Mouse (Mus musculus): ENCODE measurements around the gene Cers6.

Gene Cers6

DNA sequence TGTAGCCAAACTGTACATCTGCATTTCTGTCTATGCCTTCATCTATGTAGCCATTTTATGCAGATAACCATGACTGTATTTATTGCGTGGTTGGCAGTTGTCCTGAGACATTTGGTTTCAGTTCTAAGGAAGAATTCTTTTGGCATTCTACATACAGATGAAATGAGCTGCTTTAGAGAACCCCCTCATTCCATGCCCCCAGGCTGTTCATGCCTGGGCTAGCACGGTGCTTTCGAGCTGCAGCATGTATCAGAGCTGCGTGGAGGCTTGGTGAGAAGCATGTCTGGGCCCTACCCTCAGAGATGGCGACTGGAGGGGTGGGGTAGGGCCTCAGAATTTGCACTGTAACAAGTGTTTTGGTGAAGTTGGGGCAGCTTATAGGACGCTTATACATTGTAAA is 64.3 kb downstream of the Cers6 start:
- DNase-seq: no peak

DNA sequence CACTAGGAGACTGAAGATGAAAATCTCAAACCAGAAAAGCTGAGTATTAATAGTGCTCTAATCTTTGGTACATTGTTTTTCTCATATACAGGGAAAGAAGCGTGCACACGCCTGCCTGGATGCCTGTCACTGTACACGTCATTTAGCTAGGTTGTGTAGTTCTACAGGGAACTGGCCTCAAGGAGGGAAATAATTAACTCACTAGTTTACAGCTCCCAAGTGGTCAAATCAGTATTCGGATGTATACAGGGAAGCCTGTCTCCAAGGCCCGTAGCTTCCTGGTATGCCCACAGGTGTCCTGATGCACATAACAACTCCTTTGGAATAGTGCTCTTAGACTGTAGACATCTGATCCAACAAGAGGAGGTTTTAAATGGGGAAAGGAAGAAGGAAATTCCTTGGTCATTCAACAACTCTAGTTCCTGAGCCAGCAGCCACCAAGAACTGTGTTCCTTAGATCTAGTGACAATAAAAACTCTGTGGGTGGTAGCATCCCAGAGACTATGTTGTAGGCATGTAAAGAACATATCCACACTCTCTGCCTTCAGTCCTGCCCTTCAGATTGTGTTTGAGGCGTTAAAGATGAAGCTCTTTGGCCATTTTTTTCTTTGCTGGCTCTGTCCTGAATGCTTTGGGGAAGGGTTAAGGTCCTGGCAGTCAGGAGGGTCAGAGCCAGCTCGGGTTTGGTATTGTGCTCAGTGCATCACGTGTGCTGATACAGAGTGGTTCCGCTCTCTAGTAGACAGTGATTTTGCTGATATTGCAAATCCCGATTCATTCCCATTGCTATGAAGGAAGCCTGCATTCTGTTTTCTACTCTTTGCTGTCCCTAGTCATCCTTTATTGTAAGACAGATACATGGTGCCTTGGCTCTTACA is 65.9 kb downstream of the Cers6 start:
- no peak for DNase-seq

DNA sequence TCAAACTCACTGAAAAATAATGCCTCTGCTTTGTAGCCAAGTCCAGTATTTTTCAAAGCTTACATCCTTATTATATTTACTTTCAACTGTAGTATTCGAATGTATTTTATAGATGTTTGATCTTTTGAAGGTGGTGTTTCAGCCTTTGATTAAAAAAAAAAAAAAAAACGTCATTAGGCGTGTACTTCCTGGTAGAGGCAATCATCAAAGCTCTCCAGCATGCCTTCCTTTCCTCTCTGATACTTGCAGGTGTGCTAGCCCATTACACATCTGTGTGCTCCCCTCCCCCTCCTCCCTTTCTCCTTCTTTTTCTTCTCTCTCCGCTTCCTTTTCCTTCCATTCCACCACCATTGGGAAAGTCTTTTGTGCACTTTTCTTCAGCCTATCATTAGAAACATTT is 71.0 kb downstream of the Cers6 start:
- DNase-seq: no peak

DNA sequence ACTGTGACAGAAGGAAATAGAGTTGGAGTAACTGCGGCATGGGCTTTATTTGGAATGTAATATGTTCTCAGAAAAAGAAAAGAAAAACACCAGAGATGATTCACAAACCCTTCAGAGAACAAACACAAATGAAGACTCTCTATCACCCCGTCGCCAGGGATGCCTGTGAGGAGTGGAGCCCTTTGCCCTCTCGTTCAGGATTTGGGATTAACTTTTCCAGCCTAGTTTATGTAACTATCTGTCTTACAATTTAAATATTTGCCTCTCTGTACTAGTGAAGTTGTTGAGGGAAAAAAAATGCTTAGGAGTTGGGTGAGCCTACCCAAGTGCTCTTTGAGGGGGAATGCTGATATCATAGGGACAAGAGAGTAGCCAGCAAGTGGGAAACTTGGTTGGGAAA is 71.4 kb downstream of the Cers6 start:
- DNase-seq: no peak

DNA sequence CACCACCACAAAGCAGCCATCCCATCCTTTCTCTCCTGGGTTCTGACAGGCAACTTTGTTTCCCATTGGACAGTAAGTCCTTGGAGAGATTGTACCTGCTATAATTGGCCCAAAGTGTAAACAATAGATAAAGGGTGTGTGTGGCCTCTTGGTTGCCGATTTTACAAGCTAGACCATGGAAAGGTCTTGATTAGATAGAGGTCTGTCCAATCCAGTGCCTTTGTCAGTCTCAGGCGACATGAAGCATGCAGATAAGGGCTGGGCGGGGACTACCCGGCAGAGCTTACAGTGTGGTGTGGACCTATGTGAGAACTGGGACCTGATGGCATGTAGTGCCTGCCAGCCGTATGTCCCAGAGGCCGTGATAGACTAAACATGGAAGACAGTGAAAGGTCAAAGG is 73.4 kb downstream of the Cers6 start:
- peak; percentile 14 for DNase-seq

GRCm38 (mm10) chr2:68935721-68936294 is 74.6 kb downstream of the Cers6 start:
- peak; percentile 11 for DNase-seq

- no peak for DNase-seq
Measured at GRCm38 (mm10) chr2:68936773-68937172, 75.5 kb downstream of the Cers6 start.

DNA sequence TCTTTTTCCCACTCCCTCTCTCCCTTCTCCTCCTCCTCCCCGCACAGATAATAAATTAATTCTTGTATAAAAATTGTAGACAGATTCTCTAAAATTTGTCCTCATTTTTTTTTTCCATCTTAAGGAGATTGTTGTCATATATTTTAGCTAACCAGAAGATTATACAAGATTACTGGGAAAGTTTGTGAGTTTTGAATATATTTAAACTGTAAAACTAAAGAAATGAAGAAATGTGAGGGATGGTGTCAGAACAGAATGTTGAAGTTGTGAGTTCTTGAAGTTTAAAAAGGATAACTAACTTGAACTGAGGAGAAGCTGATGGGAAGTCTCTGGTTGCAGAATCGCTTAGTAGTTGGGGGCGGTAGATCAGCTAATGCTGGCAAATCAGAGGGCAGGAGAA is 76.6 kb downstream of the Cers6 start:
- no peak for DNase-seq

GRCm38 (mm10) chr2:68944898-68945297 is 83.7 kb downstream of the Cers6 start:
- no peak for DNase-seq

- DNase-seq: no peak
Measured at GRCm38 (mm10) chr2:68945976-68946375, 84.7 kb downstream of the Cers6 start.

DNA sequence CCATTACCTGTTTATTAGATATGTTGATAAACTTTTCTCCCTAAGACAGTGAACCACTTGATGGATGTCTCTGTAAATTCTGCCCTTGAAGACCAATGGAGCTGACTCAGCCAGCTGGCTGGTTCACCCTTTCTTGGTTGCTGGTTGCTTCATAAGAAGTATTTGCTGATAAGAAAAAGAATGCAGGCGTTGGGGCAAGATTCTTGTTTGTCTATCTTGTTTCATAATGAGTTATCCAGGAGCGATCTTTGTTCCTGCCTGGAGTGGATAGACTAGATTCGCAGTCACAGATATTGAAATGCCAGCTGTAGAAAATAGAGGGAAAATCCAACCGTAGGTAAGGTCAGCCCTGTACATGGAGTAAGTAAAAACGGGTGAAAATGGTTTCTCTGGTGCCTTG is 85.6 kb downstream of the Cers6 start:
- DNase-seq: no peak

DNA sequence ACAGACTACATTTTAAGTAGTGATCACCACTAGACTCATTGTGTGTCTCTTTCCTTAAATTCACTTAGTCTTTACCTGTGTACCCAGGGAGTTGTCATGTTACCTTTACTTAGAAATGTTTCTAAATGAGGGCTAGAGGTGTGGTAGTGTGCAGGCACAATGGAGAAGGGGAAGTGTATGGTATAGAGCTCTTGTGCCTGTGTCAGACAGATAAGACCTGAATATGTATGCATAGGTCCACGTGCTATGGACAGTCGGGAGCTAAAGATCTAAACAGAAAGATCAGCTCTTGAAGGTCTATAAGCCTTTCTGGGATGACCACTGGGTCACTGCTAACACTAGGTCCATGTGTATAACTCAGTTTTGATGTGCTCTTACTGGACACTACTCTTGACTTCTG is 87.9 kb downstream of the Cers6 start:
- DNase-seq: no peak

DNA sequence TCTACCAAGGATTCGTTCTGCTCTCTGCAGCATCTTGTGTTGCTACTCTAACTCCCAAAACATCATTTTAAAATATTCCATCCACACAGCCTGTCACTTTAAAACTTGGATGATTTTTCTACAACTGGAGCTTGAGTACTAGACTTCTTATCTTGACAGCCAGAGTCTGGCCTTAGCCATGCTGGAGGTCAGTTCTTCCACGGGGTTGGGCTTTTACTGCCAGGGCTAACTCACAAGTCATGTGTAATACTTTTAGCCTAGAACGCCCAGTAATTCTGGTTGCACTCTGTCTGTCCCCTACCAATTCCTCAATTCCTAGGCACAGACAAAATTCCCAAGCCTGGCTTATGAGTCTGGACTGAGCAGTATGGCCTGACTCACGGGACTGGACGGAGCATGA is 88.5 kb downstream of the Cers6 start:
- DNase-seq: no peak

- no peak for DNase-seq
Measured at GRCm38 (mm10) chr2:68951706-68952105, 90.5 kb downstream of the Cers6 start.

DNA sequence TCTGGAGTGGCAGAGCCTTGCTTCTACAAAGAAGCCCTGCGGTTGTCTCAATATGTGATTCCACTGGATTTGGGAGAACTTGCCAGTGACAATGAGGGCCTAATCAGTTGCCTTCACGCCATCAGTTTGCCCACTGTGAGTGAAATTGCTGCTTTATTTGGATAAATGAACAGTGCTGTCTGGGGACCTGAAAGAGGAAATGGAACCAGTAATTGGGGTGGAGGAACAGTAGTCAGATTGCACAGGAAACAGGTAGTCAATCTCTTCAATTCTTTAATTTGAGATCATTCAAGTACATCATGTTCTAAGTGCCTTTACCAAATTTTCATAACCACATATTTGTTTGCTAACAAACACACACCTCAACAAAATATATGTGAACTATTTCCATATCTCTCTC is 92.4 kb downstream of the Cers6 start:
- DNase-seq: no peak

DNA sequence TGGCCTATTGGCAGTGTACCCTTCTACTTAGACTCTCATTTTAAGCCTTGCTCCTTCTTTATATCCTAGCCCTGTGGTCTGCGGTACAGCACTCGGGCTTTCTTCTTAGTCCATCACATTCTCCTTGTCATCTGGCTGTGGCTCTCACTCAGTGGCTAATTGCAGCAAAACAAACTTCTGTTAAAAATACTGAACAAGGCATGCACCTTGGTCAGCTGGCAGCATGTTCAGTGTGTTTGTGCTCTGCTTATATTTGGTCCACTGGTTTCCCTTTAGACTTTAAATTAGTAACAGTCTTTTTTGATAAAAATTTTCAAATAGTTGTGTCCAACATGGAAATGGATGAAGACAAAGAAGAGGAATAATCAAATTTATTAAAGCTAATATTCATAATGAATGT is 94.3 kb downstream of the Cers6 start:
- DNase-seq: no peak

GRCm38 (mm10) chr2:68956146-68956545 is 94.9 kb downstream of the Cers6 start:
- DNase-seq: no peak

DNA sequence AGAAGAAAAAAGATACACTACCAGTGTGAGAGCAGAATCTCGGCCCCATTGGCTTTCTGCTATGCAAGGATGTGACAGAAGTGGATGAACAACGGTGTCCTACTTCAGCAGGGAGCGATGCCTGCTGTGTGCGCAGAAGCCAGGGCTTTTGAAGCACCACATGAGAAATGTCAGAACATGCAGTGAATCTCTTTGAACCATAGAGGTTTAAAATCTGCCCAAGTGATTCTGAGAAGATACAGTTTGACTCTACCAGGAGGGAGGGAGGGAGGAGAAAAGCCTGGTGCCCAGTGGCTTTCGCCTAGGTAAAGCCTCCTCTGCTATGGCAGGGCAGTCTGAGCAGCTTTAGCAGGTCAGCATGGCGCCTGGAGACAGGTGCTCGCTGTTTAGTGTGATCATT is 96.6 kb downstream of the Cers6 start:
- DNase-seq: no peak

DNA sequence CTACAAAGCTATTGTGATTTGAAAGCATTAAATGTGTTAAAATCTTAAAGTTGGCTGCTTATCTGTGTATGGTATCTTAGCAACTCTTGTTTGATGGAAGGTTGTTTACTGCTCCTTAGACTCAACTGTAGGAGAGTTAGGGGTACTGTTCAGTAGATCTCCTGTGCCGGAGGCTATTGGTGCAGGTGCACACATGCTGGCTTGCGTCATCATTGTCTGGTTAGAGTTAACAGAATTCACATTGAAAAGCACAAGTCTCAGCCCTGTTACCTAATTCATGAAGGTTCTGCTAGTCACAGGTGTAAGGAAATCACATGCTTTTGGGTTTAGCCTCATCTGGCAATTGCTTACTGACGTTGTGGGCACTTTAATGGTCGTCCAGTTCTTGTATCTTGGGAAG is 98.3 kb downstream of the Cers6 start:
- no peak for DNase-seq

DNA sequence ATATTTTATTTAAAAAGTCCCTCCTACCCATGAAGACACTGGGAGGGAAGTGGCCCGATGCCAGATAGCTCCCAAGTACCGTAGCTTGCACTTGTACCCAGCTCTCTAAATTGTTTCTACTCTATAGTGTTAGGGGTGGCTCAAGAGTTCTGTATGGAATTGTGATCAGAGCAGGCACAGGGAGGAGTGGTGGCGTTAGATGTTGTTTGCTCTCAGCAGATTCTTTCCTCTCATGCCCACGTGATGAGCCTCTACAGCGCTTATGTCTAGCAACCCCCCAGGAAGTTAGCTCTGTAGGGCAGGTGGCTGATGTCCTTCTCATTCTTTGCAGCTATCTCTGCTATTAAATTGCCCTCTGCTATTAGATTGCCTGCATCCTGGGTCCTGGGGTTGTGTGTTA is 98.8 kb downstream of the Cers6 start:
- DNase-seq: no peak

GRCm38 (mm10) chr2:68960620-68961019 is 99.4 kb downstream of the Cers6 start:
- DNase-seq: no peak

- DNase-seq: no peak
Measured at GRCm38 (mm10) chr2:68966360-68966759, 105.1 kb downstream of the Cers6 start.

DNA sequence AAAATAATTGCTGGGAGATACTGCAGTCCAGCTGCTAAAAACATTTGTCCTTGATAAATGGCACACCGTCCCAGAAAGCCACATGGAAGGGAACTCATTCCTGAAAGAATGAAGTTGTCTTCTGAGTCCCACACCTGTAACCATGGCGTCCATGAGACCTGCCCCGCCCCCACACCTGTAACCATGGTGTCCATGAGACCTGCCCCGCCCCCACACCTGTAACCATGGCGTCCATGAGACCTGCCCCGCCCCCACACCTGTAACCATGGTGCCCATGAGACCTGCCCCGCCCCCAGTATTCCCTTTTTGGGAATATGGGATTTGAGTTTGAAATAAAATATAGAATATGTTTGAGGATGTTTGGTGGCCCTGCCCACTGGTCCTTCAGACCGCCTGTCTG is 106.8 kb downstream of the Cers6 start:
- DNase-seq: no peak

- DNase-seq: no peak
Measured at GRCm38 (mm10) chr2:68971840-68972239, 110.6 kb downstream of the Cers6 start.

DNA sequence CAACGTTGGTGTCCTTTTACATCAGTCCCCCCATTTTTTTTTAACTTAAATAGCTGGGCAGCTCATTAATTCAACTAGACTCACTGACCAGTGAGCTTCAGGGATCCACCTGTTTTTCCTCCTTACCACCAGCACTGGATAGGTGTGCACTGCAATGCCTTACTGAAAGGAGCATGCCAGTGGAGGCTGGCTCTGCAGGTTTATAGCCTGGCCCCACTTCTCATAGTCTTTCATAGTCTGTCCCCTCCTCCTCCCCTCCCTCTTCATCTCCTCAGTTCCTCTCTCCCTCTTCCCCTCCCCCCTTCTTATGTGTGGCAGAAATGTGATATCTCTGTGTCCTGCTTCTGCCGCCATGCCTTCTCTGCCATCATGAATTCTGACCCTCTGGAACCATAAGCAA is 112.5 kb downstream of the Cers6 start:
- no peak for DNase-seq
